Mouse (Mus musculus) CH12.LX (cell line): ENCODE data around the gene Tmco4.

ENCODE experiments used
- CTCF ChIP-seq, 2 experiments: IDR thresholded peaks in 1 of 2; conservative IDR thresholded peaks in 1 of 2; 2 replicates each; pipeline ENCODE4 v1.5.1; 2011 to 2012; ENCODE audit warnings: low read depth in 2 of 2, low read length in 2 of 2, improper control_type of control experiment in 1 of 2, inconsistent platforms in 1 of 2, mild to moderate bottlenecking in 1 of 2, moderate library complexity in 1 of 2
- E2F4 ChIP-seq: IDR thresholded peaks from 2 replicates; pipeline ENCODE4 v1.6.1; 2011; ENCODE audit warnings: low read depth, low read length, improper control_type of control experiment; ENCODE audit not compliant: insufficient replicate concordance
- ELF1 ChIP-seq: IDR thresholded peaks from 2 replicates; pipeline ENCODE4 v1.6.1; 2014; ENCODE audit warnings: low read depth, mild to moderate bottlenecking, inconsistent platforms, low read length, improper control_type of control experiment

DNA sequence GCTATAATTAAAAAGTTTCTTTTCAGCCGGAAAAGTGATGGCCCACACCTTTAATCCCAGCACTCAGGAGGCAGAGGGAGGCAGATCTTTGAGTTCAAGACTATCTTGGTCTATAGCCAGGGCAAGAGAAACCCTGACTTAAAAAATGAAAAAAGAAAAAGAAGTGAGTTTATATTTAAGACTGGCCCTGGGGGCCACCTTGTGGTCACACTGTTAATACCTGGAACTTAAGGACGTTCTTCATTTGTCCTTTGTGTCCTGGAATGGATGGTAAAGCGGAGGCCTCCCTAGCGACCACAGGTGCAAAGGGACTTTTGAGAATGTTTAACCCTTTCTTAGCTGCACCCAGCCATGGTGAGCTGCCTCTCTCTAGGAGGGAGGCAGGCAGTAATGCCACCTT lies 106.0 kb downstream of the Tmco4 start:
- TF ChIP-seq CTCF (conservative IDR thresholded peaks at IDR 0.05 in 1 of 2, IDR thresholded peaks at IDR 0.05 in 1 of 2; ENCODE audit: low read depth in 2 of 2, low read length in 2 of 2), result peak; percentile 7 to 63; a peak in 2 of 4 replicates
- no peak for TF ChIP-seq E2F4
- no peak for TF ChIP-seq ELF1
